Mouse (Mus musculus): ENCODE measurements around the gene Ccdc190.

GRCm38 (mm10) chr1:169911526-169911925 is 16.9 kb upstream of the Ccdc190 start:
- TF ChIP-seq POLR2A (IDR thresholded peaks at IDR 0.05; ENCODE audit: low read depth, low read length) (no peak), CTCF (IDR thresholded peaks at IDR 0.05; ENCODE audit: extremely low read depth, insufficient read length, insufficient replicate concordance, low read depth, low read length) (no peak)
